Mouse (Mus musculus) embryonic facial prominence, embryonic 14.5 days (tissue): Measurements from ENCODE around the gene Maml3. TPM values are rescaled to one million over a fixed set of nuclear protein-coding genes. Genes with fewer than 3 reads are reported as not detected.

Experiments
- ATAC-seq: fragments of 200-750 bp; cut with Nextera tagmentation; 2 replicates; pipeline ENCODE4 v1.8.0; 2017; ENCODE audit warnings: low read depth, moderate number of reproducible peaks, moderate TSS enrichment
- DNase-seq: peaks from one replicate; pipeline ENCODE4 v3.0.0-alpha.2; 2015; ENCODE audit warnings: low spot score
- H3K27ac ChIP-seq: fragments of 300-500 bp; sonication (generic); replicated peaks from 2 replicates; pipeline ENCODE4 v1.5.1; 2014; ENCODE audit warnings: low read depth, mild to moderate bottlenecking, low read length, moderate library complexity
- H3K27me3 ChIP-seq: fragments of 300-500 bp; sonication (generic); replicated peaks from 2 replicates; pipeline ENCODE4 v1.6.1; 2014; ENCODE audit warnings: low read length; ENCODE audit not compliant: control insufficient read depth, insufficient read depth
- H3K36me3 ChIP-seq: fragments of 300-500 bp; sonication (generic); 2 replicates; pipeline ENCODE4 v1.6.1; 2014; ENCODE audit warnings: low read length, mixed read lengths; ENCODE audit not compliant: control insufficient read depth, insufficient read depth
- H3K4me1 ChIP-seq: fragments of 300-500 bp; sonication (generic); 2 replicates; pipeline ENCODE4 v1.6.1; 2014; ENCODE audit warnings: antibody characterized with exemption, low read length; ENCODE audit not compliant: control insufficient read depth, insufficient read depth
- H3K4me2 ChIP-seq: fragments of 300-500 bp; sonication (generic); 2 replicates; pipeline ENCODE4 v1.6.1; 2014; ENCODE audit warnings: low read depth, mild to moderate bottlenecking, low read length, moderate library complexity, mixed read lengths
- H3K4me3 ChIP-seq: fragments of 300-500 bp; sonication (generic); 2 replicates; pipeline ENCODE4 v1.5.1; 2014; ENCODE audit warnings: low read depth, mild to moderate bottlenecking, low read length
- H3K9ac ChIP-seq: fragments of 300-500 bp; sonication (generic); 2 replicates; pipeline ENCODE4 v1.6.1; 2014; ENCODE audit warnings: low read depth, mild to moderate bottlenecking, low read length, moderate library complexity, mixed read lengths
- H3K9me3 ChIP-seq: fragments of 300-500 bp; sonication (generic); 2 replicates; pipeline ENCODE4 v1.6.1; 2016; ENCODE audit warnings: low read length; ENCODE audit not compliant: control insufficient read depth
- WGBS: fragments of 180-500 bp; shearing (Covaris S2); extraction: QIAGEN DNeasy Blood & Tissue Kit; methylation state at CpG from one replicate; pipeline ENCODE4 v1.1.7; 2014; 5-methylcytosine and 5-hydroxymethylcytosine counted together
- polyA plus RNA-seq: library from polyadenylated mRNA; unstranded; fragments of >200 nt; fragmentation: Nextera tagmentation; extraction: Ambion mirVana; gene quantifications from 2 replicates; pipeline ENCODE4 v1.2.1, GENCODE M21; 2014

Gene Maml3
- polyA plus RNA-seq, 1 experiment from 2014 or later: 4.8 TPM

DNA sequence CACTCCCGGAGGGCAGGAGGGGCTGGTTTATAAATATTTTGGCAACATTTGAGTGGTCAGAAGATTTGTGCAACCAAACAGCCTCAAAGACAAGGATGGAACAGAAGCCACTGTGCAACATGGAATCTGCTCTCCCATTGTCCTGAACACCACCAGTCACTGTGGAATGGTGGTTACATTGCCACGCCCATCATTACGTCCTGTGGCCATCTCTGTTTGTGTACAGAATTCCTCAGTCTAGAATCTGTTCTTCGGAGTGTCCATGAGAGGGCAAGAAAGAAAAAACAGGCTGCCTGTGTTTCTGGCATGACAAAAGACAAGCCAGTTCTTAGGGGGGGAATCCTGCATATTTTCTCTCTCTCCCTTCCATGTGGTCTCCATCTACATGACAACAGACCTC is 150.4 kb downstream of the Maml3 start:
- Histone ChIP-seq H3K36me3 (no peaks in the 10 kb centered on the region), H3K27ac (no peak overlapping the region), H3K4me1 (peaks cover 4% of the 10 kb centered on the region; the same call in 1 of the 2 replicates), H3K4me3 (no peak overlapping the region), H3K9me3 (no peaks in the 10 kb centered on the region), H3K27me3 (no peaks in the 10 kb centered on the region), H3K4me2 (no peak overlapping the region), H3K9ac (no peak overlapping the region)
- 71% methylated on average over 4 of the region's 4 CpGs for WGBS
- DNase-seq (no peak), ATAC-seq (no peak)

DNA sequence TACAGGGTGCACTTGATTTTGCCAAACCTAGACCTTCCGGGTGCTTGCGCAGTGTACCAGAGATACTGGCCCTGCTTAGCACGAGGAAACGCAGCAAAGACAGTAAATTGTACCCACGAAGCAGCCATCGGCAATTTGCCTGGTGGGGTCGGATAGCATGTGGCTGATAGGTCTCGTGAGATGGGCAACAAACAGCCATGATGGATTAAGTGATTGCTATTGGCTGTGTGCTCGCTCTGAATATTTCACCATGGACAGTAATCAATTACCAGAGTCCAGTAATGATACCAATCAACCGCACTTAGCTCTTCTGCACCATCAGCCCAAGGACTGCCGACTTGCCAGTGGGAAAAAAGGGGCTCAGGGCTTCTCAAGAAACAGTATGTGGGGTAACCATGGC is 150.9 kb downstream of the Maml3 start:
- DNase-seq (no peak), ATAC-seq (no peak)
- Histone ChIP-seq H3K27me3 (no peaks in the 10 kb centered on the region), H3K9me3 (no peaks in the 10 kb centered on the region), H3K4me1 (peaks cover 4% of the 10 kb centered on the region; the same call in 1 of the 2 replicates), H3K4me2 (no peak overlapping the region), H3K4me3 (no peak overlapping the region), H3K9ac (no peak overlapping the region), H3K27ac (no peak overlapping the region), H3K36me3 (no peaks in the 10 kb centered on the region)
- WGBS: 79% methylated on average over 11 of the region's 11 CpGs

DNA sequence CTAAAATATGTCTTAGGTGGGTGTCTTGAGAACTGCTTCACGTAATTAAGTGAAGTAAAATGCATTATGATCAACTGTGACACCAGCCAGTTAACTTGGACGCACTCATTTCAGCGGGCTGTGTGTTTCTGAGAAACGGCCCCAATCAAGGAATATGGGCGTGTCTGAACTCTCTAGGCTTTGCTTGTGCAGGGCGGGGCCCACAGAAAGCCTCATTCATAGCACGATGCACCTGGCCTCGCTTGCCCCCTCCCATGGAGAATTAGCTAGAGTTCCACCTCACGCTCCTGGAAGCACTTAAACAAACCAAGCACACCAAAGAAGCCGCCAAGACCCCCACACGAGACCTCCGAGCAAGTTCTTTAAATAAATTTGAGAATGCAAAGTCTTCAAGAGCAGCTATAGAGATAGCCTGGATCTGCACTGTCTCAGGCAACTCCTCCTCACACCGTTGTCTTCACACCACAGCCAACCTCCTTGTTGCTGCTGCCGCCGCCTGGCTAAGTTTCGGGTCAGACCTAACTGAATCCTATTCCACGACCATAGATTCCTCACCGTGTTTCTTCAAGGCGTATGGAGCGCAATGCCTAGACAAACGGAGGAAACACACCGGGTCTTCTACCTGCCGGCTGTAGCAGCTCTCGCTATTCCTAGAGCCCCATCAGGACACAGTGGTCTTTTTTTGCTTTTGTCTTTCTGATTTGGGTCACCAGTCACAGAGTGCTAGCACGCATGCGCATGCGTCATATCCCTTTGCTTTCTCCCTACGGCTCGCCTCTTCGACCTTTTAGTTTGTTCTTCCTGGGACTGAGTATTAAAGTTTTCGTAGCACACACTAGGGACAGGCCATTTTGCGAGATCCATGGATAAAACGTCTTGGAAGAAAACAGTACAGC is 151.9 kb downstream of the Maml3 start:
- H3K36me3 ChIP-seq: no peaks in the 10 kb centered on the region
- H3K4me3 ChIP-seq: no peak overlapping the region
- H3K9me3 ChIP-seq: no peaks in the 10 kb centered on the region
- H3K9ac ChIP-seq: no peak overlapping the region
- no peak for DNase-seq
- no peak for ATAC-seq
- H3K4me1 ChIP-seq: peaks cover 4% of the 10 kb centered on the region; the same call in 1 of the 2 replicates
- H3K27me3 ChIP-seq: no peaks in the 10 kb centered on the region
- no peak overlapping the region for H3K27ac ChIP-seq
- 78% methylated on average over 33 of the region's 33 CpGs for WGBS
- H3K4me2 ChIP-seq: no peak overlapping the region

DNA sequence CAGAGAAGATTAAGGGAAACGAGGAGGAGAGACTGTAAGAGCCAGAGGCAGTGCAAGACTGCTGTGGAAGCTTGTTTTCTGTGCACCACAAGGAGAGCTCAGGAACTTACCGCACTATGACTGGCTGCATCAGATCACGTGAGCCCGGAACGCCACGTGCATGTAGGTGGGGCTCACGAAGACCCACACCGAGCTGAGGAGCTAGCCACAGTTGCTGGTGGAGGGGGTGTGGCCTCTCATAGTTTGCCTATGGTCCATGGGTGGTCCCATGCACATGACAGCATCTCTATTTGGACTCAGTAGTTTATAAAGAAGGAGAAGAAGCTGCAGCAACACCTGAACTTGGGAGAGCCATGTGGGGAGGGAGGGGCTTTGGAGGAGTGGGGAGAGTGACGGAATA is 152.6 kb downstream of the Maml3 start:
- no peak for ATAC-seq

DNA sequence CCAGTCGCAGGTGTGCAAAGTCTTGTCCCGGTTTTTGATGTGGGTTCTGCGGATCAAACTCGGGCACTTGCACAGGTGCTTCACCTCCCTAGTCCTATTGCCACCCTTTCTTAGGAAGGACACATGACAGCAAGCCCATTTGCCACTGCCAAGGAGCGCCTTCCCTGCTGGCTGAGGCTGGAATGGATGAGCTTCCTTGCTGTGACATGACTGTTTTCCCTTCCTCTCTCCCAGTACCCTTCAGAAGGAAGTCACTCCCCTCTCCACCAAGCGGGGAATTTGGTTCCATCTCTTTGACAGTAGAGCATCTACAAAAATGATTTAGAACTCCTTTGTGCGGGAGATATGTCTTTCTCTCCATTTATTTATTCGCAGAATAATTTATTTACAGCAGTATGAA is 155.2 kb downstream of the Maml3 start:
- no peaks in the 10 kb centered on the region for H3K27me3 ChIP-seq
- DNase-seq (no peak), ATAC-seq (no peak)
- no peak overlapping the region for H3K4me3 ChIP-seq
- no peak overlapping the region for H3K4me2 ChIP-seq
- no peaks in the 10 kb centered on the region for H3K9me3 ChIP-seq
- H3K27ac ChIP-seq: no peak overlapping the region
- no peaks in the 10 kb centered on the region for H3K36me3 ChIP-seq
- WGBS: 84% methylated on average over 8 of the region's 8 CpGs
- H3K9ac ChIP-seq: no peak overlapping the region
- peaks cover 3% of the 10 kb centered on the region; the same call in 1 of the 2 replicates for H3K4me1 ChIP-seq

More for the DNA sequence above, 152.6 kb downstream of the Maml3 start:
- WGBS: 77% methylated on average over 9 of the region's 9 CpGs
- no peaks in the 10 kb centered on the region for H3K9me3 ChIP-seq
- DNase-seq: no peak
- no peak overlapping the region for H3K4me3 ChIP-seq
- H3K4me1 ChIP-seq: peaks cover 4% of the 10 kb centered on the region; the same call in 1 of the 2 replicates
- H3K4me2 ChIP-seq: no peak overlapping the region
- no peaks in the 10 kb centered on the region for H3K27me3 ChIP-seq
- H3K9ac ChIP-seq: no peak overlapping the region
- H3K27ac ChIP-seq: no peak overlapping the region
- no peaks in the 10 kb centered on the region for H3K36me3 ChIP-seq

DNA sequence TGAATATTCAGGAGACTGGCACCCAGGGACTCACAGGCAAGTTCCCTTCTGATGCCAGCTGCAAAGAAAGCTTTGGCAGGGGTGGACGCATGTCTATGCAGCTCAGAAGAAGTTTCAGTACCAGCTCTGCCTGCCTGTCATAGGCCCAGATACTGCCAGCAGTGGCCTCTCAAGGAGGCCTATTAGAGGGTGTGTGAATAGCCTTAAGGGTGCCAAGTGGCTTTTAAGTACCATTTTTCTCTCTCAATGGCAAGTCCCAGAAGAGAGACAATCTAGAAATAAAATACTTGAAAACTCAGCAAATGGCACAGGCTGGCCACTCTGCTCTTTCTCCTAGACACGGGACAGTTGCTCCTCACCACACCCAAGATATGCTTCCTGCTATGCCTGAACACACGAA is 157.7 kb downstream of the Maml3 start:
- no peaks in the 10 kb centered on the region for H3K4me1 ChIP-seq
- no peak overlapping the region for H3K4me2 ChIP-seq
- H3K9ac ChIP-seq: no peak overlapping the region
- no peak overlapping the region for H3K4me3 ChIP-seq
- WGBS: 85% methylated on average over 3 of the region's 3 CpGs
- ATAC-seq (no peak), DNase-seq (no peak)
- no peaks in the 10 kb centered on the region for H3K36me3 ChIP-seq
- H3K27ac ChIP-seq: no peak overlapping the region
- no peaks in the 10 kb centered on the region for H3K27me3 ChIP-seq
- no peaks in the 10 kb centered on the region for H3K9me3 ChIP-seq

DNA sequence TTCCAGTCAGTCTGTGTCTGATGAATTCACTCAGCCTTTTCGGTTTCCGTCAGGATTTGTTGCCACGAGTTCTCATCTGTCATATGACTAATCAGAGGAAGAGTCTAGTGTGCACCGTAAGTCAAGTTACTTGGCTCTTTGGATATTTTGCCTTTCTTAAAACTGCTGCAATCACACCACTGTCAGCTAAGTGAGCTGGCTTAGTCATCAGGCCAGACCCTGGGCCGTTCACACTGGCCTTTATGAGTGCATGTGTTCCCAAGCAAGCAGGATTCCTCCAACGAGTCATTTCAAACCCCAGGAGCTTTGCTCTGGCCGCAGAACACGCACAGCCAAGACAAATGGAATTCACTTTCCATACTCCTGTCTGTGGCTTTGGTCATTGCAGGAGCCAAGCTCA is 161.2 kb downstream of the Maml3 start:
- H3K36me3 ChIP-seq: no peaks in the 10 kb centered on the region
- ATAC-seq (no peak), DNase-seq (no peak)
- no peak overlapping the region for H3K4me2 ChIP-seq
- no peaks in the 10 kb centered on the region for H3K9me3 ChIP-seq
- H3K9ac ChIP-seq: no peak overlapping the region
- no peaks in the 10 kb centered on the region for H3K4me1 ChIP-seq
- H3K4me3 ChIP-seq: no peak overlapping the region
- no peaks in the 10 kb centered on the region for H3K27me3 ChIP-seq
- 58% methylated on average over 8 of the region's 8 CpGs for WGBS
- H3K27ac ChIP-seq: no peak overlapping the region

DNA sequence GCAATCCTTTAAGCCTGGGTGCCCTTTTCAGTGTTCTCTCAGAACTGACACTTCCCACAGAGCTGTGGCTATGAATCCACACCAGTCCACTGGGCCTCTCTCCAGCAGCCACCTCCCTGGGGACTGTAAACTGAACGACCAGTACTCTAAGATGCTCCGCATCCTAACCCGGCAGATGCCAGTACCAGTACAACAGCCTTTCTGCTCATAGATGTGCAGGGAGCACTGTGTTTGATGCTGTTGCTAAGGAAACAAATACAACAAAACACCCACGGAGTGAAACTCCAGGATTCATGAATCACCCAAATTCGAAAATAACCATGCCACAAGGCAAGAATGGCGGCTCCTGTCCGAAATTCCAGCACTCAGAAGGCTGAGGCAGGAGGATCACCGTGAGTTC is 163.1 kb downstream of the Maml3 start:
- Histone ChIP-seq H3K9ac (no peak overlapping the region), H3K4me2 (no peak overlapping the region), H3K4me3 (no peak overlapping the region), H3K27me3 (no peaks in the 10 kb centered on the region), H3K27ac (no peak overlapping the region), H3K4me1 (no peaks in the 10 kb centered on the region), H3K36me3 (no peaks in the 10 kb centered on the region), H3K9me3 (no peaks in the 10 kb centered on the region)
- ATAC-seq: no peak
- 89% methylated on average over 8 of the region's 8 CpGs for WGBS
- no peak for DNase-seq

DNA sequence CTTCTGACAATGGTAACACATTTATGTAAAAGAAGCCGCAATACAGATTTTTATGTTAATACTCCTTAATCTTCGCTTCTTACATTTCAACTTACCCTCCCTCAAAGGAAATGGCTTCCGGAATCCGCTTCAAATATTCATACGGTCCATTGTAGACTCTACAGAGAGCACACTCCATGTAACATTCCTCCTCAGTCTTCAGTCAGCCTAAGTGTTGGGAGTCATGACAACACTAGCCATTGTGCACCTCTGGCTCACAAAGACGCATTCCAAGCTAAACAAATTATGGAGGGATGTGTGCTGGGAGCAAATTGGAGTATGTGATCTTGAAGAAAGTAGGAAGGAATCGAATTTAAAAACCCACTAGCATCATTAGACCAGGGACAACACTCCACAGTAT is 165.0 kb downstream of the Maml3 start:
- H3K36me3 ChIP-seq: no peaks in the 10 kb centered on the region
- no peaks in the 10 kb centered on the region for H3K4me1 ChIP-seq
- H3K4me2 ChIP-seq: no peak overlapping the region
- DNase-seq (no peak), ATAC-seq (0 out of 2 replicates have a peak, but pooled peaks have one; percentile 47)
- no peak overlapping the region for H3K27ac ChIP-seq
- no peak overlapping the region for H3K9ac ChIP-seq
- 80% methylated on average over 7 of the region's 7 CpGs for WGBS
- no peak overlapping the region for H3K4me3 ChIP-seq
- H3K27me3 ChIP-seq: no peaks in the 10 kb centered on the region
- no peaks in the 10 kb centered on the region for H3K9me3 ChIP-seq
